In the genomic region with DNA sequence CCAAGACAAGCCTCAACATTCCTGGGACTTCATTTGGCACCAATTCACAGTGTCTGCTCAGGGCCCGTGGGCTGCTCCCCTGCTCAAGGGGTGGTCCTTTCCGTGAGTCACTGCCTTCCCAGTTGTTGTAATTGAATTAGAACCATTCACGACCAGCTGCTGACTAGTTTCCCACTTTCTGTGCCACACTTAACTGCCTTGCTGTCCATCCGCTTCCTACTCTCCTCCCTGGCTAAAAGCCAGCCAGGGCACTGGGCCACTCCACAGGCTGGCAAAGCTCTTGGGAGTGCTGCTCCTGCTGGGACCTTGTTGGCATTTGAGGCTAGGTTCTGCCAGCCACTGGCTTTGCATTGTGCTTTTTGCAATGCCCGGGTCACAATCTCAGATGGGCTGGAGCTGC, we compare ENCODE assay signal across 7 mouse cellular contexts. TPM values are rescaled to one million over a fixed set of nuclear protein-coding genes. Genes with fewer than 3 reads are reported as not detected.
DNase-seq lines count a peak whose midpoint lies in the region; ATAC-seq and TF ChIP-seq lines count a peak whose summit lies in the region.

No protein-coding gene starts in this region.

- TF ChIP-seq CTCF in lung, adult 2 months (IDR thresholded peaks at IDR 0.05; ENCODE audit: insufficient read depth, low read length), result no peak
- no peak for TF ChIP-seq CTCF in brain, embryonic 14.5 days (IDR thresholded peaks at IDR 0.05; ENCODE audit: borderline replicate concordance, extremely low read depth, insufficient read depth, insufficient read length)

- DNase-seq in lung, adult 18-20 months, result peak; percentile 2 to 3
- DNase-seq in lung, adult 2 months, result no peak
- peak; percentile 64 for DNase-seq in brain, embryonic 14.5 days (ENCODE audit: low read depth)
- DNase-seq in gastrocnemius, postnatal 10 days, result peak; percentile 70
- DNase-seq in lung, postnatal 36 days, result peak; percentile 23
- no peak for DNase-seq in urinary bladder, postnatal 10 days (ENCODE audit: low spot score)

- H3K4me1 ChIP-seq in lung, adult 2 months (ENCODE audit: control insufficient read depth, insufficient read depth, low read length), result no peaks in the 10 kb centered on the region

- WGBS in lung, adult 2 months, result 48% methylated on average over 5 of the region's 5 CpGs

- no peak for ATAC-seq in activated CD4-positive, CD25-positive, alpha-beta regulatory T cell, adult 4 months

- TF ChIP-seq POLR2A in lung, adult 2 months (IDR thresholded peaks at IDR 0.05; ENCODE audit: borderline replicate concordance, extremely low read depth, low read depth, low read length), result no peak
- no peak for TF ChIP-seq POLR2A in brain, embryonic 14.5 days (IDR thresholded peaks at IDR 0.05; ENCODE audit: borderline replicate concordance, extremely low read depth, insufficient read depth, insufficient read length, poor library complexity, severe bottlenecking)

- no peak overlapping the region for H3K4me3 ChIP-seq in lung, adult 2 months (replicated peaks; ENCODE audit: extremely low read depth, low read depth, low read length)

RNA-seq across cellular contexts. Expression of a gene that starts 59.0 kb away (rescaled TPM):
- 6.2 and 7.8 TPM in 2 replicates for polyA plus RNA-seq in lung, adult 2 months (2012; rRNA removed)
- polyA plus RNA-seq in brain, embryonic 14.5 days (2012; rRNA removed), result 72.4 and 129 TPM in 2 replicates
- total RNA-seq in gastrocnemius, postnatal 10 days (2021), result 1 to 10 TPM; 6.1 to 6.5 TPM
- polyA plus RNA-seq in activated CD4-positive, CD25-positive, alpha-beta regulatory T cell, adult 4 months (2017; shearing (Covaris generic)), result not detected

Comparison
In these comparisons a context has a peak if more than half of its experiments do, and no peak if none do; other contexts are left out.
1. DNase-seq: peak in lung, adult 18-20 months (2 of 2), brain, embryonic 14.5 days (single experiment), gastrocnemius, postnatal 10 days (single experiment) and lung, postnatal 36 days (single experiment); none in lung, adult 2 months (single experiment) and urinary bladder, postnatal 10 days (single experiment).